Mouse (Mus musculus) urinary bladder, postnatal 14 days (tissue): Measurements from ENCODE around the gene Gm21708.
"Not testable (repeated sequence)": the region's sequence is repeated elsewhere in the genome, so short reads cannot be mapped to it uniquely, and the experiment has no call there.

Source experiments
- DNase-seq: peaks from one replicate; pipeline ENCODE4 v3.0.0; 2021; ENCODE audit warnings: low spot score

Gene Gm21708

DNA sequence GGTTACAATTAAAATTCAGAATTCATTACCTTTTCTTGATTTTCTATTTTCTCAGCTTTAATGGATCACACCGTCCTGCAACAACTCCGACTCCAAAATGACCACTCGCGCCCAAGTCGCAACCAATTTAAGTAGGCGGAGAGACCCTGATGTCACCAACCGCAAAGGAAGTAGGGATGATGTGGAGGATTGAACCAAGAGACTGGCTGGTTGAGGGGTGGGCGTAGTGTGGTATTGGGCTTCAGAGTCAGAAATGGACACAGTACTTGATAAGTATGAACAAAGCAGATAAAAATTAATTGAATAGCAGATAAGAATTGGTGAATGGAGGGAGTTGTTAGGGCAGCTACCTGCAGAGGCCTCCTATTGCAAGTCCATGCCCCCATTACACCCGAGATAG lies at the start of gene Gm21708, which contains the start of gene Gm21704:
Gm21708 (minus strand) TSS at position 101 of the 400 bp plus-strand sequence.
Gm21704 (minus strand) TSS at position 101 of the 400 bp plus-strand sequence.
- DNase-seq, result not testable (repeated sequence)
